Mouse (Mus musculus) forebrain, embryonic 12.5 days (tissue): Measurements from ENCODE around the gene Ankrd36. TPM values are rescaled to one million over a fixed set of nuclear protein-coding genes. Genes with fewer than 3 reads are reported as not detected.
A peak's percentile ranks its signal among the peaks of the same experiment; 100 is the strongest.

ENCODE experiments used
- ATAC-seq: fragments of 200-750 bp; cut with Nextera tagmentation; 2 replicates; pipeline ENCODE4 v1.8.0; 2017; ENCODE audit warnings: moderate TSS enrichment; ENCODE audit not compliant: low FRiP score
- H3K27ac ChIP-seq: fragments of 300-500 bp; sonication (generic); 2 replicates; pipeline ENCODE4 v1.5.1; 2016; ENCODE audit warnings: mild to moderate bottlenecking
- H3K27me3 ChIP-seq: fragments of 300-500 bp; sonication (generic); 2 replicates; pipeline ENCODE4 v1.6.1; 2016; ENCODE audit warnings: mild to moderate bottlenecking
- H3K36me3 ChIP-seq: fragments of 300-500 bp; sonication (generic); replicated peaks from 2 replicates; pipeline ENCODE4 v1.6.1; 2016; ENCODE audit warnings: mild to moderate bottlenecking
- H3K4me1 ChIP-seq: fragments of 300-500 bp; sonication (generic); 2 replicates; pipeline ENCODE4 v1.6.1; 2016
- H3K4me2 ChIP-seq: fragments of 300-500 bp; sonication (generic); 2 replicates; pipeline ENCODE4 v1.6.1; 2016; ENCODE audit warnings: mild to moderate bottlenecking, moderate library complexity
- H3K4me3 ChIP-seq: fragments of 300-500 bp; sonication (generic); replicated peaks from 2 replicates; pipeline ENCODE4 v1.5.1; 2016; ENCODE audit warnings: mild to moderate bottlenecking
- H3K9ac ChIP-seq: fragments of 300-500 bp; sonication (generic); 2 replicates; pipeline ENCODE4 v1.6.1; 2016; ENCODE audit warnings: mild to moderate bottlenecking
- H3K9me3 ChIP-seq: fragments of 300-500 bp; sonication (generic); 2 replicates; pipeline ENCODE4 v1.6.1; 2016
- WGBS: fragments of 180-500 bp; shearing (Covaris S2); methylation state at CpG from one replicate; pipeline ENCODE4 v1.1.7; 2016; 5-methylcytosine and 5-hydroxymethylcytosine counted together
- polyA plus RNA-seq: library from polyadenylated mRNA; unstranded; fragments of >200 nt; fragmentation: Nextera tagmentation; extraction: Ambion mirVana; gene quantifications from 2 replicates; pipeline ENCODE4 v1.2.1, GENCODE M21; 2016

Ankrd36 gene
- polyA plus RNA-seq, 1 experiment from 2014 or later = 0.33 TPM

DNA sequence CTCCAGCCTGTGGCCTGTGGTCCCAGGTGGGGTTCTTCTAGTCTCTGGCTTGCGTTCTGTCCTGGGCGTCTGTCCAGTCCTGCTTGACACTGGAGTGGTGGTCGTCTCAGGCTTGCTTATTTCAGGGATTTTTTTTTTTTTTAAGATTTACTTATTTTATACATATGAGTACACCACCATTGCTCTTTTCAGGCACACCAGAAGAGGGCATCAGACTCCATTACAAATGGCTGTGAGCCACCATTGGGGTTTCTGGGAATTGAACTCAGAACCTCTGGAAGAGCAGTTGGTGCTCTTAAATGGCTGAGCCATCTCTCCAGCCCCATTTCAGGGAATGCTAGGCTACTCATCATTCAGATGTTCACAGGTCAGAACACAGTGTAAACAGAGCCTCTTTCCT lies 9.2 kb upstream of the Ankrd36 start:
- H3K27ac ChIP-seq = no peak overlapping the region
- peaks cover 3% of the 10 kb centered on the region; the same call in 1 of the 2 replicates for H3K27me3 ChIP-seq
- no peak overlapping the region for H3K9ac ChIP-seq
- WGBS = 87% methylated on average over 3 of the region's 3 CpGs
- H3K9me3 ChIP-seq = no peaks in the 10 kb centered on the region
- no peaks in the 10 kb centered on the region for H3K36me3 ChIP-seq
- H3K4me1 ChIP-seq = peaks cover 5% of the 10 kb centered on the region
- ATAC-seq = no peak
- H3K4me3 ChIP-seq = no peak overlapping the region
- no peak overlapping the region for H3K4me2 ChIP-seq

DNA sequence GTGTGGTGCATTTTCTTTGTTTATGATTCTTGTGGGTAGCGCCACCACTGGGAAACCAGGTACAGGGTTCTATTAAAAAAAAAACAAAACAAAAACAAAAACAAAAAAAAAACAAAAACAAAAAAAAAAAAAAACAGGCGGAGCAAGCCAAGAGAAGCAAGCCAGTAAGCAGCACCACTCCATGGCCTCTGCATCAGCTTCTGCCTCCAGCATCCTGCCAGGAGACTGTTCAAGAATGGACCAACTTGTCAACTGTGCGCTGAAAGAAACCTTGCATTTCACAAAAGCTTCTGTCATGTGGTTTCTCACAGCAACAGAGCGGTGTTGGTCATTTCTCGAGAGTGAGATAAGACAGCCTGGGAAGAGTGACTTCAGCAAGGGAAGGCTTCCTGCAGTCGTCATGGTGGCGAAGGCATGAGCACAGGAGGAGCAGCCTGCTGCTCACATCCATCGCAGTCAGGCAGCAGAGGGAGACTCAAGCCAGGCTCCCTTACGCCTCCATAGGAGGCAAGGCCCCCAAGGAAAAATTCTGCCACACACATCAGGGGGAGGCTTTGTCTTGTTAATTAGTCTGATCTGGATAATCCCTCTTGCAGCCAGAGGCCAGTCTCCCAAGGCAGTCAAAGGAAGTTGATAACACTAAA lies 6.7 kb upstream of the Ankrd36 start:
- Histone ChIP-seq H3K36me3 (no peaks in the 10 kb centered on the region), H3K4me2 (peak overlapping the region; percentile 24; the same call in 1 of the 2 replicates), H3K4me3 (no peak overlapping the region), H3K9ac (no peak overlapping the region), H3K27me3 (peaks cover 3% of the 10 kb centered on the region; the same call in 1 of the 2 replicates), H3K9me3 (no peaks in the 10 kb centered on the region), H3K27ac (no peak overlapping the region), H3K4me1 (peaks cover 5% of the 10 kb centered on the region)
- 0 out of 2 replicates have a peak, but pooled peaks have one; percentile 57 for ATAC-seq
- 18% methylated on average over 9 of the region's 9 CpGs for WGBS

DNA sequence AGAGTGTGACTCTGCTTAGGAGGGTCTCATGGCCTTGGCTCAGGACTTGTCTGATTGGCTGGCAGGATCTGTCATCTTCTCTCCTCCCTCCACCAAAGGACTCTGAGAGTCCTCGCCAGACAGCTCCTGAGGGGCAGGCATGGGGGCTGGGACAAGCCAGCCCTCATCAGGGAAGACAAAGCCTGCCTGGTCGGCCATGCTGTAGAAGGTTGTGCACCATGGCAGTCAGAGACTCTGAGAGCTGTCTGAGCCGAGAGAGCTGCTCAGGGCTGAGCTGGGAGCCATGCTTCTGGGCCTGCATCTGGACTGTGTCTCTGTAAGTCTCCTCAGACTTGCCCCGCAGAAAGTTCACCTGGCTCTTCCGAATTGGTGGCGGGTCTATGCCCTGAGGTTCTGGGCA lies 5.6 kb upstream of the Ankrd36 start:
- H3K27ac ChIP-seq = no peak overlapping the region
- 58% methylated on average over 6 of the region's 6 CpGs for WGBS

DNA sequence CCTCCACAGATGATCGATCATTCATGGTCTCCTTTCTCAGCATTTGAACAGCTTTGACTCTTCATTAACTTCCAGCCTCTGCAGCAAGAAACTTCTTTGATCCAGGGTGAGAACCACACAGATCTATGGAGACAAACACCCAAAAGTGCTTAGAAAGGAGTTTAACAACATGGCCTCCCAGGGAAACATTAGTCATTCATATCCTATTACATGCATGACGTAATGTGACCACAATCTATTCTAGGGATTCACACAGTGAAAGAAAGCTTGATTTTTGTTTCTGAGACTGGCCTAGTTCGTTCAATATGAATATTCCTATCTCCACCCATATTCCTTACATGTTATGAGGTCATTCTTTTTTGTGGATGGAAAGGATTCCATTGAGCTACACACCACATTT lies 3.9 kb upstream of the Ankrd36 start:
- no peaks in the 10 kb centered on the region for H3K36me3 ChIP-seq
- H3K4me1 ChIP-seq = peaks cover 5% of the 10 kb centered on the region
- ATAC-seq = no peak
- H3K9me3 ChIP-seq = no peaks in the 10 kb centered on the region
- 81% methylated on average over 3 of the region's 3 CpGs for WGBS
- no peak overlapping the region for H3K4me3 ChIP-seq
- no peak overlapping the region for H3K9ac ChIP-seq
- H3K27ac ChIP-seq = no peak overlapping the region
- H3K4me2 ChIP-seq = no peak overlapping the region
- H3K27me3 ChIP-seq = peaks cover 3% of the 10 kb centered on the region; the same call in 1 of the 2 replicates

More for the DNA sequence above, 5.6 kb upstream of the Ankrd36 start:
- H3K36me3 ChIP-seq = no peaks in the 10 kb centered on the region
- H3K4me3 ChIP-seq = no peak overlapping the region
- H3K9ac ChIP-seq = no peak overlapping the region
- no peaks in the 10 kb centered on the region for H3K9me3 ChIP-seq
- no peak for ATAC-seq
- no peak overlapping the region for H3K4me2 ChIP-seq
- H3K27me3 ChIP-seq = peaks cover 3% of the 10 kb centered on the region; the same call in 1 of the 2 replicates
- peaks cover 5% of the 10 kb centered on the region for H3K4me1 ChIP-seq

DNA sequence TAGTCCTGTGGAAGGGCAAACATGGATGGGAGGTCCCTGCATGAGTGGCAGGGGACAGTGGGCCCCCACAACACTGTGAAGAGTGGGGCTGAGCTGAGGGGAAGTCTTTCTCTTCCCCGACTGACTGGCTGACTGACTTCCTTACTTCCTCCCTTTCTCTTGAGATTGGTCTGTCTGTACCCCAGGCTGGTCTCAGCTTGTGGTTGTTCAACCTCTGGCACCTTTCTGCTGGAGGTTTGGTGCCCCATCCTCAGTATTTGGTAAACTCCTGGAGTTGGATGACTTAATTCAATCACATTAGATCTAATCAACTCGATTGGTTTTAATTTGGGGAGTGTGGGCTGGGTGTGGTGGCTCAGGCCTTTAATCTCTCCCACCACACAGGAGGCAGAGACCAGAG lies 3.0 kb upstream of the Ankrd36 start:
- H3K4me1 ChIP-seq = peaks cover 5% of the 10 kb centered on the region
- H3K4me3 ChIP-seq = no peak overlapping the region
- H3K27ac ChIP-seq = no peak overlapping the region
- no peak for ATAC-seq
- H3K27me3 ChIP-seq = peaks cover 3% of the 10 kb centered on the region; the same call in 1 of the 2 replicates
- H3K9me3 ChIP-seq = no peaks in the 10 kb centered on the region
- no peak overlapping the region for H3K4me2 ChIP-seq
- no peaks in the 10 kb centered on the region for H3K36me3 ChIP-seq
- WGBS = 84% methylated on average over 2 of the region's 2 CpGs
- no peak overlapping the region for H3K9ac ChIP-seq

DNA sequence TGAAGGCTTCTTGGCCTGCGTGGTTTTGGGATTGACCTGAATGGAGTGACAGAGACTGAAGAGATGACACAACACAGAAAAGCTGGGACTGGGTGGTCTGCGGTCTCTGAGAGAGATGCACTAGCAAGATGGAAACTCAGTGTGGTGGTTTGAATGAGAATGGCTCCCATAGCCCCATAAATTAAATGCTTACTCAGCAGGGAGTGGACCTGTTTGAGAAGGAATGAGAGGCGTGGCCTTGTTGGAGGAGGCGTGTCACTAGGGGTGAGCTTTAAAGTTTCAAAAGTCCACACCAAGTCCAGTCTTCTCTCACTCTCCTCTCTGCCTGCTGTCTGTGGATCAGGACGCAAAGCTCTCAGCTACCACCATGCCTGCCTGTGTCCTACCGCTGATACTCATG lies 1.8 kb upstream of the Ankrd36 start:
- H3K9me3 ChIP-seq = no peaks in the 10 kb centered on the region
- H3K4me3 ChIP-seq = no peak overlapping the region
- no peaks in the 10 kb centered on the region for H3K36me3 ChIP-seq
- no peak overlapping the region for H3K4me2 ChIP-seq
- H3K27me3 ChIP-seq = peaks cover 3% of the 10 kb centered on the region; the same call in 1 of the 2 replicates
- H3K9ac ChIP-seq = no peak overlapping the region
- H3K27ac ChIP-seq = no peak overlapping the region
- 95% methylated on average over 6 of the region's 6 CpGs for WGBS
- peaks cover 5% of the 10 kb centered on the region for H3K4me1 ChIP-seq
- no peak for ATAC-seq

DNA sequence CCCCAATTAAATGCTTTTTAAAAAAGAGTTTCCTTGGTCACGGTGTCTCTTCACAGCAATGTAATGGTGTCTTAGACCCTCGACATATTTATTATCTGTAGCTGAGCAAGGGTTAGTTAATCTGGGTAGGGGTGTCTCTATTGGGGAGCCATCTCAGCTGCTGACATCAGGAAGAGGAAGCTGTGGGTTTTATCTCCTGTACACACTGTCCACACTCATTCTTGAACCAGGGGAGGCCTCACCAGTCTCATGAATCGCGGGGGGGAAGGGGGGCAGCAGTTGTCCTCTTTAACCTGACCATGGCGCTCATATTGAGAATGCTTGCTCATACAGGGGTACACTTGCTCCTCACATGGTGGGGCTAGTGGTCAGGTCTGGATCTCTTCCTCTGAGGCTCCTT lies 1.4 kb upstream of the Ankrd36 start:
- Histone ChIP-seq H3K4me2 (no peak overlapping the region), H3K27ac (no peak overlapping the region), H3K9me3 (no peaks in the 10 kb centered on the region), H3K36me3 (no peaks in the 10 kb centered on the region), H3K9ac (no peak overlapping the region), H3K4me3 (no peak overlapping the region), H3K27me3 (peaks cover 3% of the 10 kb centered on the region; the same call in 1 of the 2 replicates), H3K4me1 (peaks cover under 1% of the 10 kb centered on the region)
- no peak for ATAC-seq
- 84% methylated on average over 5 of the region's 5 CpGs for WGBS

DNA sequence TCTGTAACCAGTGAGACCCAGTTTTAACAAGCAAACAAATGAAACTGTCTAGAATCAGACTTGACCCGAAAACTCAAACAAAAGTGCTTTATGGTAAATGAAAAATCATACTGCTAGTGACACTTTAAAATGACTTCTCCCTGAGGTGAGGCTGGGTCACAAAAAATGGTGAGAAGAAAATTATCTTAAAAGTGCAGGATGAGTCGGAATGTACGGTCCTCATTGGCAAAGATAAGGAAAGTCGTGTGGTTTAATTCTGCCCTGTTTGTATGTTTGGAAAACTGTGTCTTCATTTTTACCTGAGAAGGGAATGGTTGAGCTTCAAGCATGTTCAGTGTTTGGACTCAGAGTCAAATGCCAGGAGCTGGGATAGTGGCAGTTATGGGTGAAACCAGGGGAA lies 2.4 kb downstream of the Ankrd36 start:
- H3K4me1 ChIP-seq = no peaks in the 10 kb centered on the region
- WGBS = 91% methylated on average over 4 of the region's 4 CpGs
- H3K9me3 ChIP-seq = no peaks in the 10 kb centered on the region
- no peak for ATAC-seq
- no peak overlapping the region for H3K4me3 ChIP-seq
- no peak overlapping the region for H3K4me2 ChIP-seq
- H3K27ac ChIP-seq = no peak overlapping the region
- H3K9ac ChIP-seq = no peak overlapping the region
- H3K27me3 ChIP-seq = no peaks in the 10 kb centered on the region
- H3K36me3 ChIP-seq = no peaks in the 10 kb centered on the region

DNA sequence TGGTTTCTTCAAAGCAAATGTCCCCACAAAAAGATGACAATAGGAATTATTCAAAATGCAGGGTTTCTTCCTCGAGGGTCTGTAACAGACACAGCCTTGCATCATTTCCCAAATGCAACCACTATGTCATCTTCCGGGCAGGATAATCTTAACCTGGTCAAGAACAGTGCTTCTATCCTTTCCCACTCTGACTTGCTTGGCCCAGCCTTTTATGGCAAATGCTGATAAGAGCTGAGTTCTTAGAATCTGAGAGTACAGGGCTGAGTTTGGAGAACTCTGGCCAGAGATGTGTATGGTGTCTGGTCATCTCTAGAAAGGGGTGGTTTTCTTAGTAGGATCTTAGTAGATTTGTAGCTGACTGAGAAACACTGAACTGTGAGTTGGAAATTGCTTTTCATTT lies 4.3 kb downstream of the Ankrd36 start:
- no peaks in the 10 kb centered on the region for H3K36me3 ChIP-seq
- H3K4me1 ChIP-seq = peaks cover 8% of the 10 kb centered on the region; the same call in 1 of the 2 replicates
- no peak overlapping the region for H3K27ac ChIP-seq
- 83% methylated on average over 2 of the region's 2 CpGs for WGBS
- H3K9ac ChIP-seq = no peak overlapping the region
- no peak for ATAC-seq
- no peak overlapping the region for H3K4me3 ChIP-seq
- no peaks in the 10 kb centered on the region for H3K27me3 ChIP-seq
- H3K9me3 ChIP-seq = no peaks in the 10 kb centered on the region
- H3K4me2 ChIP-seq = no peak overlapping the region

DNA sequence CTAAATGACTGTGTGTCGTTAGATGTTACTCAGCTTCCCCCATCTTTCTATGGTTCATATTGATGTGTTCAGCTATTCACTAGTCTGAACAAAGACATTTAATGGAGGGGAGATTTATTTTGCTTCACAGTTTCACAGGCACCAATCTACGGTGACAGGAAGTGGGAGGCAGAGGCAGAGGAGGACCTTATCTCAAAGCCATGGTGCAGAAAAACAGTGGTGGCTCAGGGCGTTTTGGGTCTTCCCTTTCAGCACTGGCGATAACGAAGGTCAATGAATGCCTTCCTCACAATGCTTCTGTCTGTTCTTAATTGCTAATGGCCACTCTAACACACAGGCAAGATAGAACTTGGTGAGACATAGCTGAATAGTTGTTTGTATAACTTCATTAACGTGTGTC lies 5.6 kb downstream of the Ankrd36 start:
- Histone ChIP-seq H3K9ac (no peak overlapping the region), H3K4me1 (peaks cover 8% of the 10 kb centered on the region; the same call in 1 of the 2 replicates), H3K27ac (no peak overlapping the region), H3K4me2 (no peak overlapping the region), H3K4me3 (no peak overlapping the region), H3K9me3 (no peaks in the 10 kb centered on the region), H3K36me3 (no peaks in the 10 kb centered on the region), H3K27me3 (no peaks in the 10 kb centered on the region)
- WGBS = 66% methylated on average over 6 of the region's 6 CpGs
- ATAC-seq = no peak

DNA sequence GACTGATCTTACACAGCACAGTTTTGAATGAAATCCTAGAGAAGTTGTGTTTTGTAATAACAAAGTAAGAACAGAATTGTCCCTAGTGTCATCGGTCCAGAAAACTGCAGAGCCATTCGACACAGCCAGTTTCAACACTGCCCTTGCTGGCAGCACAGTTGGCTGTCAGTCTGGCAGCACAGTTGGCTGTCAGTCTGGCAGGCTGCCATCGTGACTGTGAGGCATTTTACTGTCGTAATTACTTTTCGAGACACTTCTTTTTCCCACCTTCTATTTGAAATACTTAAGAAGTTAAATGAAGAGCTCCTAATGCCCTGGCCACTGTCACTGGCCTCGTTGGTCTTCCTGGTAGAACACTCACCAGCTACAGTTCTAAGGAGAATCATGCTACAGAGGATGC lies 22.9 kb downstream of the Ankrd36 start:
- ATAC-seq = no peak
- Histone ChIP-seq H3K4me1 (no peaks in the 10 kb centered on the region), H3K36me3 (no peaks in the 10 kb centered on the region), H3K9me3 (no peaks in the 10 kb centered on the region), H3K27ac (no peak overlapping the region), H3K4me2 (no peak overlapping the region), H3K9ac (no peak overlapping the region), H3K4me3 (no peak overlapping the region), H3K27me3 (no peaks in the 10 kb centered on the region)
- 78% methylated on average over 6 of the region's 6 CpGs for WGBS

DNA sequence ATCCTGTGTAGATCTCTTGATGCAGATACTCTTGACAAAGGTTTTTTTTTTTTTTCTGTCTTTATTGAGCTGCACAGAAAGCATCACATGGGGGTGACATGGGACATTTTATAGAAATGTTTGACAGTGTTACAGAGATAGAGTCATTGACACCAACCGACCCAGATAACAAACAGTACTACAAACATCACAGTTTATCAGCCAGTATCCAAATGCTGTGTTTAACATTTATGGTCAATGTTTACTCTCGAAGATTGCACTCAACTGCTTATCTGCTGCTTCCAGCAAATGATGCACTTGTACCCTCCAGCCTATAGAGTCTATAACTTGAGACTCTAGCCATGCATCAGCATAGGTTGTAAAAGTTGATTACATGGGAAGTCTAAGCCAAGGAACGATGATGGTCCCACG lies 25.9 kb downstream of the Ankrd36 start:
- WGBS = 92% methylated on average over 4 of the region's 4 CpGs

DNA sequence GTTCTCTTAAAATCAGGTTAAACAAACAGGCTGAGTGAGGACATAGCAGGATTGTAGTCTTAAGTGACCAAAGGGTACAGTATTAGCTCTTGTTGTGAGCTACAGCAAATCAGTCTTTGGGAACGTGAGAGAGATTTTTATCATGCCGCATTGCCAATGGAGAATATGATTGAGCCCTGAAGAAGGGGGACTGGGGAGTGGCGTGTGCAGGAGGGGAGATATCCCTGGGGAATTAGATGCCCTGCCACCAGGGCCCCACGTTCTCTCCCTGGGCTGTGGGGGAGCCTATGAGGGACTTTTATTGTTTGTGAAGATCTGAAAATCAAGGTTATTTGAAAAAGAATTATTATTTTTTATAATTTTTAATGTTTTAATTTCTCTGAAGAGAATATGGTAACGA lies 26.3 kb downstream of the Ankrd36 start:
- H3K27ac ChIP-seq = no peak overlapping the region
- no peak overlapping the region for H3K9ac ChIP-seq
- H3K4me3 ChIP-seq = no peak overlapping the region
- no peaks in the 10 kb centered on the region for H3K9me3 ChIP-seq
- no peaks in the 10 kb centered on the region for H3K4me1 ChIP-seq
- 89% methylated on average over 5 of the region's 5 CpGs for WGBS
- no peaks in the 10 kb centered on the region for H3K27me3 ChIP-seq
- no peak for ATAC-seq
- no peak overlapping the region for H3K4me2 ChIP-seq
- H3K36me3 ChIP-seq = no peaks in the 10 kb centered on the region

More for the DNA sequence above, 25.9 kb downstream of the Ankrd36 start:
- no peak for ATAC-seq
- no peaks in the 10 kb centered on the region for H3K4me1 ChIP-seq
- H3K4me3 ChIP-seq = no peak overlapping the region
- H3K9ac ChIP-seq = no peak overlapping the region
- H3K36me3 ChIP-seq = no peaks in the 10 kb centered on the region
- H3K27me3 ChIP-seq = no peaks in the 10 kb centered on the region
- no peak overlapping the region for H3K4me2 ChIP-seq
- no peak overlapping the region for H3K27ac ChIP-seq
- H3K9me3 ChIP-seq = no peaks in the 10 kb centered on the region
